Mouse (Mus musculus) ovary, adult 18-20 months (tissue): Measurements from ENCODE around the gene Socs4.

ENCODE experiments used
- DNase-seq: peaks from one replicate; pipeline ENCODE4 v3.0.0; 2022; ENCODE audit warnings: low spot score, mixed read lengths

Socs4 gene

DNA sequence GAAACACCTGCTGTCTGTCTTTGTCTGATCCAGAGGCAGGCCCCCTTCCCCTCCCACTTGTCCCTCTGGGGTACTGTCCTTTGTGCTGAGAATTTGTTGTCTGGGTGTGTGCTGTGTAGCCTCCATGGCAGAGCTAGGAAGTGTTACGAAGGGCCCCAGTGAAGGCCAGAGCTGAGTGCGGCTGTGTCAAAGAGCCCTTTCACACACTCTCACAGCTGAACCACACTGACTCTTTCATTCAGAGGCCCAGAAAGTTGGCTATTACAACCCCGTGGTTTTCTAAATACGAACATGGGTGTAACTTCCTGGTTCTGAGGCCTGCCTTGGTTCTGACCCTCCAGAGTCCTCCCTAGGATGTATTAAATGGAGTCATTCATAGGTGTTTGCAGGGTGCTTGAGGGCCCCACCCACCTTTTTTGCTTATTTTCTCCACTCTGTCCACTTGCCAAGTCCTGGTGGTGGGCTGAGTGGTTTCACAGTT is 65.1 kb downstream of the Socs4 start:
- no peak for DNase-seq
